Mouse (Mus musculus) cerebellum, adult 2 months (tissue): ENCODE measurements around the gene Fam43b.

ENCODE experiments used
- CTCF ChIP-seq: fragments of 200-500 bp; IDR thresholded peaks from 2 replicates; pipeline ENCODE4 v1.5.1; 2011; ENCODE audit warnings: low read depth, mild to moderate bottlenecking, control low read depth, low read length, moderate library complexity, borderline replicate concordance; ENCODE audit not compliant: insufficient read depth
- POLR2A ChIP-seq: fragments of 200-500 bp; IDR thresholded peaks from 2 replicates; pipeline ENCODE4 v1.6.1; 2011; ENCODE audit warnings: low read length, control low read depth, borderline replicate concordance; ENCODE audit not compliant: insufficient read depth

GRCm38 (mm10) chr4:138407479-138408194, 11.3 kb upstream of the Fam43b start:
- TF ChIP-seq POLR2A (no peak), CTCF (no peak)
